Mouse (Mus musculus) heart, adult 18-20 months (tissue): Measurements from ENCODE around the gene Slc16a12. TPM values are rescaled to one million over a fixed set of nuclear protein-coding genes. Genes with fewer than 3 reads are reported as not detected.
"Not testable (repeated sequence)": the region's sequence is repeated elsewhere in the genome, so short reads cannot be mapped to it uniquely, and the experiment has no call there.

Source experiments
- DNase-seq, 2 experiments: peaks; one replicate each; pipeline ENCODE4 v3.0.0; 2021 to 2022; ENCODE audit warnings: mixed read lengths in 1 of 2
- long read RNA-seq, 2 experiments: library from polyadenylated mRNA; stranded (forward); transcript quantifications; one replicate each; pipeline ENCODE4 v2.0.0; 2021
- total RNA-seq, 2 experiments: library from RNA; stranded (reverse); gene quantifications; 2 replicates each; pipeline ENCODE4 v1.2.3; 2021

Gene Slc16a12
- 1 to 10 TPM; 1.0 to 1.7 TPM for total RNA-seq
- long read RNA-seq, experiment 1, full-length matches to known transcripts: 4 of 5 reads
- long read RNA-seq, experiment 1, partial matches to known transcripts: 1 of 5 reads
- long read RNA-seq, experiment 1, other reads (novel, unspliced or antisense): 0 of 5 reads
- long read RNA-seq, experiment 2: 0 reads

DNA sequence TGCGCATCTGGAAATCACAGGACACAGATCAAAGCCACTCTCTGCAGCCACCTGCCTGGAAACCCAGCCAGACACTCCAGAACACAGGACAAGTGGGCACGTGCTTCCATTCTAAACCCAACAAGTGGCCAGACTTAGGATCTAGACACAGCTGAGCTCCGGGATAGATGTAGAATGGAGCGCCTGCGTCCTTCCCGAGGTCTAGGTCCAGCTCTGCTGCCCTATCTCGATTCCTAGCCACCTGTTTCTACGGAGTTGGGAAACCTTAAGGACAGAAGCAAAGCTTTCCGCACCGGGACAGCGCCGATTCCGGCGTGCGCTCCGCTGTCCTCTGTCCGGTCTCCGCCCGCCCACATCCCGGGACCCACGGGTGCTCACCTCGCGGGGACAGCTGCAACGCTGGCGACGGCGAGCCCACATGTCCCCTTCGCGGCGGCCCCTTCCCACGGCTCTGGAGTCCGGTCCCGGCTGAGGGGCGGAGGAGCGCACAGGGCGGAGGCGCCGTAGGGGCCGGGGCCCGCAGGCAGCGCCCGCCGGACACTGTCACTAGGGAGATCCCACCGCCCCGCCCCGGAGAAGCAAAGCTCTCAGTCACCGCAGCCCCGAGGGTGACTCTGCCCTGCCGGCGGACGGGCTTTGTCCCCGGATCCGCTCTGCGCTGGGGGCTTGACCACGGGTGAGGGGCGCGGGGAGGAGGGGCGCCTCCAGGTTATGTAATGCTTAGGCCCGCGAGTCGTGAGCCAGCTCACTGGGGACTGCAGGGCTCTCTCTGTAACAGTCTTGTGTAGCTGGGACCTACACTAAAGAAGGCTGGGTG is at the start of gene Slc16a12:
Gene Slc16a12, minus strand, starts transcription at position 602 of the 817 bp plus-strand sequence.
- peak; percentile 32 to 49 for DNase-seq

- DNase-seq: no peak
These were observed 49.3 kb upstream of the Slc16a12 start for GRCm38 (mm10) chr19:34796396-34796795.

GRCm38 (mm10) chr19:34782491-34782890 is 35.4 kb upstream of the Slc16a12 start:
- DNase-seq: no peak

DNA sequence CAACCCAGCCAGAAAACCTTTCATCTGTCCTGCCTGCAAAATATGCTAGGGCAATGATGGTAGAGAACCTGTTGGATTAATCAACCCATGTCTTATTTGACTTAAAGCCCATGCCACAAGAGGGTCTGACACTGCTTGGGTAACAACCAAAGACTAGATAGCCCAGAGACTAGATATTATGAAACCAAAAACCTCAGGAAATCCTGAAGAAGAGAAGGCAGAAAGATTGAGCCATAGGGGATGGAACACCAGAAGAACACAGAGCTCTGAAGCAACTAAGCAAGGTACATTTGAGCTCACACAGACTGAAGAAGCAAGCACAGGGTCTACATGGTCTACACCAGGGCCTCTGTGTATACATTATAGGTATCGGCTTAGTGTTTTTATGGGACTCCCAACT is 31.9 kb upstream of the Slc16a12 start:
- DNase-seq: no peak

DNA sequence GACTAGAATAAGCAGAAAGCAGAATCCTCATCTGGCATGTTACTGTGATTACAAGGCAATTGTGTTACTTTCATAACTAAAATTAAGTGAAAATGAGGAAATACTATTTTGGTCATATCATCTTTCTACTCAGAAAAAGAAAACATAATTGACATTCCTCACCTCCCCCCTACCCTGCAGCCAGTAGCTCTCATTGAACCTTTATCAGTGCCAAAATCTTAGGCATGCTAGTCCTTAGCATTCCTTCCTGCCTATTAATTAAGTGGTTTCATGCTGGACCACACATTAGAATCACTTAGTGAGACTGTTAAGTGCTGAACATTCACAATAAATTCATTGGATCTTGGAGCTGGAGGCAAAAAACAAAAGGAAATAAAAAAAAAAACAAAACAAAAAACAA is 31.0 kb upstream of the Slc16a12 start:
- DNase-seq: no peak

DNA sequence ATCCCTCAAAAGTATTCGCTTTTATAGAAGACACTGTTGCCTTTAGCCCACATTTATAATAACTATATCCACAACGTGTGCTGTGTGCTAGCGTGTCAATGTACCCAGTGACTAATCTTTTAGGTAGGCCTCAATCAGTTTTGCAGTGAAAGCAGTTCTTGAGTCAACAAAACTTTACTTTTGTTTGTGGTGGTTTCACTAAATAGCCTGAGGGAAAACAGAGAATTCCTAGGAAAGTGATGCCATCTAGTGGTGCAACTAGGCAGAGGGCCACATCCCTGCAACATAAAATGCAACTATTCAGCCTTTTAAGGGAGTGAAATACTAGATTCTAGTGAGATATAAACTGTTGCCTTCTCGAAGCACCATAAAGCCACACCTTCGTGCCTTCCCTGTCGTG is 25.7 kb upstream of the Slc16a12 start:
- peak; percentile 44 to 70 for DNase-seq

GRCm38 (mm10) chr19:34770764-34771163 is 23.7 kb upstream of the Slc16a12 start:
- no peak for DNase-seq

- DNase-seq: peak; percentile 15 to 21
These were observed 11.7 kb upstream of the Slc16a12 start for GRCm38 (mm10) chr19:34758754-34759153.

DNA sequence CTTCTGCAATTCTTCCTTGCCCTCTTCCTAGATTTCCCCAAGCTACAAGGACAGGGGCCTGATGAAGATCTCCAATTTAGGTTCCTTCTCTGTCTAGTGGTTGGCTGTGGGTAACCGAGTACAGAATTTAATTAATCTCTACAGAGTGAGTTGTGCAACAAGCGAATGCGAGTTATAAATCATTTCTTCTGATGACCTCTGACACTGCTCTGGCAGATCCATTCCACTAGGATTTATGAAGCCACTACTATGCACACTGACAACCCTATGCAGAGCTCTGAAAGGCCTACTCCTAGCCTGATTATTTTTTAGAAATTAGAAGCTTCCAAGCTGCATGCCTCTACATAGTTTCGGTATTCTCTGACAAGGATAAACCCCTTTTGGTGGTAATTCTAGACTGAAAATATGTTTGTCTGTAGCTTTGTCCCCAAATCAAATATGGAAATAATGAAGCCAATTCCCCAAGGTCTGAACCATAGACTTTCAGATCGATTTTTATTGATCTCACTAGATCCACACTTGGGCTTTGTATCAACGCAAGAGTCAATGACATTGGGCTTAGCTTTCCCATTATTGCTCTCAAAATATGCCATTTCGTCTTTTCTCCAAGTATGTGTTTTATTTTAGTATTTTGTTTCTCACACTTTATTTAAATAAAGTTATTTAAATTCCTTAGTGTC is 9.6 kb upstream of the Slc16a12 start:
- no peak for DNase-seq

DNA sequence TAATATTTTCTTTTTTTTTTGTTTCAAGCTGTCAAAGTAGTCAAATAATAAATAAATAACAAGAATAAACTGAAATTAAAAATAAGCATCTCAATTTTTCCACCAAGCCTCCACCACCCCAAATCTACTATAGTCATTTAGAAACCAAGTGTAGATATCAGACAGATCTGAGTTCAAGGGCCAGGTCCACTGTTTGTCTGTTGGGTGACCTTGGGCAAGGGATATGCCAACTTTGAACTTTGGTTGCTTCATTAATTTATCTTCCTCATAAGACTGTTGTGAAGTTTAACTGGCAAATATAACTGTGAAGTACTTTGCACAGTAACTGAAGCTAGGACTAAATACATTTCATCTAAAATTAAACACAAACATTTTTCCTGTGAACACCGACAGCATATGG is 8.6 kb upstream of the Slc16a12 start:
- no peak for DNase-seq

DNA sequence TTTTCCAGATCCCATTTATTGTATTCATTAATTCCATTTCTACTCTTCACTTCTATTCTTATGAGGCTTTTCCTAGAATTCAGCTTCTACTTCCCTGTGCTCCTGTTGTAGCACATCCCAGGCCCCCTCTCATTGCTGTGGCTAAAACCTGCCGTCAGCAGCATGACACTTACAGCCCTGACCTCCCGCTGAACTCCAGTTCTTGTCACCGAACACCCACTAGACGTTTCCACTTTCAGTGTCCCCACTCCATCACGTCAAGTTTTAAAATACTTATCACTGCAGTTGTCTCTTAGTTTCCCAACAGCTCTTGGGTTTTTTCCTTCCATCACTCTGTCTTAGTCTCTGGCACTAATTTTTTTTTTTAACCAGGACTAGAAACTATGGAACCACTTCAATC is 6.2 kb upstream of the Slc16a12 start:
- no peak for DNase-seq

DNA sequence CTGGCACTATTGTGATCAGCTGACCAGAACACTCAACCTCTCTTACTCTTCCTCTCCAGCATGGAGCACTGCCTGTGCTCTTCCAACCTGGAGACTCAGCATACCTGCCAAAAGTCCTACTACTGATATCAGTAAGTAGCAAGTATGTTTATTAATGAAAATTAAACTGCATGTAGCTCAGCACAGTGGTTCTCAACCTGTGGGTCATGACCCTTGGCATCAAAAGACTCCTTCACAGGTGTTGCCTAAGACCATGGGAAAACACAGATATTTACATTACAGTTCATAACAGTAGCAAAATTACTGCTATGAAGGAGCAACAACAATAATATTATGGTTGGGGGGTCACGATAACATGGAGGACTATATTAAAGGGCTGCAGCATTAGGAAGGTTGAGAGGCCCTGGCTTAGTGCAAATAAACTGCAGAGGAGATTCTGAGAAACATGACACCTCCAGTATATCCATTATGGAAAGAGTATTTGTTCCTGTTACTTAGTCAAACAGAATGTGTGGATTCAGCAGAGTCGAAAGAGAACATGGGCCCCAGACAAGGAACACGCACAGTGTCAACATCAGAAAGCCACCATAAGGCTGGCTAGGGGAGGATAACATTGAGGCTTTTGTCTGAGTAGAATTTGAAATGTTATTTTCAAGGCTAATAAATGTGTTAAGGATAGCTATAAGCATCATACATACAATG is 5.5 kb upstream of the Slc16a12 start:
- DNase-seq: no peak

DNA sequence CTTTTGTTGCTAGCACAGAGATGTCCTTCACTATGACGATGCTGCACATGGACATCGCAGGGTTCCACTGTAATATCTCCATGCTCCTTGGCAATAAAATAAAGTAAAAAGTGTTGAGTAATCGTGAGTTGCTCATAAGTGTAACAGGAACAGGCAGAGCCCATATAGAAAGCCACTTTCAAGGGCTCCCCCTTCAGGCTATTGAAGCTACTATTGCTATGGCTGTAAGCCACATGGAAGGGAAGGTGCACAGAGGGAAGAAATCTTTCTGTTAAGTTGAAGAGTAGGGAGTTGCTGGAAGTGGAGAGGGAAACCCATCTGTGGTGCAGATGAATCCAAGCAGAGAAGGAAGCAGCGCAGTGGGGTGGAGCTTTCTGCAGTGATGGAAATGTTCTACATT is 4.1 kb upstream of the Slc16a12 start:
- peak; percentile 17 to 18 for DNase-seq

- DNase-seq: no peak
These were observed 1.9 kb upstream of the Slc16a12 start for GRCm38 (mm10) chr19:34748992-34749391.

GRCm38 (mm10) chr19:34747969-34748368 is 880 bp upstream of the Slc16a12 start:
- DNase-seq: not testable (repeated sequence)

DNA sequence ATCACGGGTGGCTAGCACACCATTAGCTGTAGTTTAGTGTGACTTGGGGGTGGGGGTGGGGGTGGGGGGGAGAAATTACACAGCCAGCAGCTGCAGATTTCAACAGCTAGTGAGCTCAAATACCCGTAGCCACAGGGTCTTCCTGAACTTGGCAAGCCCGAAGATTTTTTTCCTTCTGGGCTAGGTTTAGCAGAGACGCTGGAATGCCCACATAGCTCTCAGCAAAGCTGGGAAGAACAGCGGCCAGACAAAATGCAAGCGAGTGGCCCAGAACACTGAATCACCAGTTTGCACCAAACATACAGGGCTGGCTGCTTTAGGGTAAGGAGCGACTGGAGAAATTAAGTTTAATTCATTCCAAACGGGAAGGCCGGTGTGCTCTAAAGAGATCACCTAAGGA is 888 bp downstream of the Slc16a12 start:
- DNase-seq: no peak

- DNase-seq: no peak
These were observed 2.1 kb downstream of the Slc16a12 start for GRCm38 (mm10) chr19:34745012-34745411.

GRCm38 (mm10) chr19:34737916-34738315 is 9.2 kb downstream of the Slc16a12 start:
- DNase-seq: no peak

DNA sequence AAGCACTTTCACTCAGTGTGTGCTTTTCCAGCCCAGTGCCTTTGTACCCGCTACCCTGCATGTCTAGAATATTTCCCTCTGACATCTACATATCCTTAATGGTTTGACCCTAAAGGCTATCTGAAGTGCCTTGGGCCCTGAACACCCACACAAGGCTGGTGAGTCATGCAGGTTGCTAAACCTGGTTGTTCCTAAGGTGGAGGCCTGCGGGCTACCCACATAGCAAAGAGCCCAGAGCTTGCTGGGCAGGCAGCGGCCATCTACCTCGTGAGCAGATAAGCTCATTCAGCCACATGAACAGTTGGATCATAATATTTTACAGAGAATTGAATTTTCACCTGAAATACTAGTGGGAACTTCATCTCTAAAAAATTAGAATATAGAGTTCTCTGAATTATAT is 11.2 kb downstream of the Slc16a12 start:
- DNase-seq: no peak

DNA sequence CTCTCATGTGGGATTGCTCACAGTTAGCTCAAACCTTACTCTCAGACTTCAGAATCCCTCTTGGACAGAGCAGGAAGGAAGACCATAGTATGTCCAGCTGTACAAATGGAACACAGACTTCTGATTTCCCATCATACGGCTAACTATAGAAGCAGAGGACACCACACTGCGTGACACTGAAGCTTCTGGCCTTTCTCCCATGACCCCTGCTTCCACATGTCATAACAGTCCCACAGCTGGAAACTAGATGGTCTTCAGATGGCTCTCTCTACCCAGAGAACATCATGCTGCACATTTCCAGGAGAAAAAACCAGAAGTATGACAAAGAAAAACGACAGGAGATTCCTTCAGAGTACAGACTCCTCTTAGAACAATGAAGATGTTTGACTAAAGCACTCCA is 14.1 kb downstream of the Slc16a12 start:
- peak in 1 of 2 experiments; percentile 56 for DNase-seq

DNA sequence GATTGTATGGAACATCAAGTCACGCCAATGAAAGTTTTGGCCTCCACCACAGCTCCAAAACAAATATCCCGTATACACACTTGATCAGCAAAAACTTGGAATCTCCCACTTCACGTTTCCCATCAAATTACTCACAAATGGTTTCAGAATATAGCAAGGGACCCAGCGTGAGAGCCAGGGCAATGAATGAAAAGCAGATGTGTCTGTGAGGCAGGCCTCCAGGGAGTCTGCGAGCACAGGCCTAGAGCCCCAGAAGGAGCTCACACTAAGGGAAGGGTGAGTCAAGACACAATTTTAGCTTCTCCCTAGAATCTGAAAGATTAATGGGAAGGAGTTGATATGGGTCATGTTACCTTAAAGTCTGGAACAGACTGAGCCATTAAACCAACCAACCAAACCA is 15.7 kb downstream of the Slc16a12 start:
- DNase-seq: peak in 1 of 2 experiments; percentile 30

GRCm38 (mm10) chr19:34730584-34730983 is 16.5 kb downstream of the Slc16a12 start:
- no peak for DNase-seq

GRCm38 (mm10) chr19:34729505-34729904 is 17.6 kb downstream of the Slc16a12 start:
- DNase-seq: no peak
